Comparison of ENCODE assay signal across 1 mouse cellular context in genomic region chr10:128096693-128097586, GRCm38 (mm10).
TF ChIP-seq lines count a peak whose summit lies in the region.

No protein-coding gene starts in this region.

TF ChIP-seq in C2C12, 6 proteins besides CTCF, POLR2A, EP300 and RAD21:
- TF ChIP-seq MYOD1 (IDR thresholded peaks at IDR 0.05; ENCODE audit: control insufficient read depth, insufficient read length, low read depth) = no peak
- no peak for TF ChIP-seq USF1 (IDR thresholded peaks at IDR 0.05; ENCODE audit: low read depth)
- TF ChIP-seq MAX (IDR thresholded peaks at IDR 0.05) = no peak
- no peak for TF ChIP-seq CEBPB (IDR thresholded peaks at IDR 0.05; ENCODE audit: low read depth)
- TF ChIP-seq FOSL1 (IDR thresholded peaks at IDR 0.05; ENCODE audit: insufficient read depth, low read length, poor library complexity, severe bottlenecking) = no peak
- TF ChIP-seq MYOG (IDR thresholded peaks at IDR 0.05; ENCODE audit: control insufficient read depth, extremely low read depth, insufficient read length) = no peak
